Mouse (Mus musculus): ENCODE measurements around the gene Prol1.
"Not testable (repeated sequence)": the region's sequence is repeated elsewhere in the genome, so short reads cannot be mapped to it uniquely, and the experiment has no call there.

The Prol1 gene

DNA sequence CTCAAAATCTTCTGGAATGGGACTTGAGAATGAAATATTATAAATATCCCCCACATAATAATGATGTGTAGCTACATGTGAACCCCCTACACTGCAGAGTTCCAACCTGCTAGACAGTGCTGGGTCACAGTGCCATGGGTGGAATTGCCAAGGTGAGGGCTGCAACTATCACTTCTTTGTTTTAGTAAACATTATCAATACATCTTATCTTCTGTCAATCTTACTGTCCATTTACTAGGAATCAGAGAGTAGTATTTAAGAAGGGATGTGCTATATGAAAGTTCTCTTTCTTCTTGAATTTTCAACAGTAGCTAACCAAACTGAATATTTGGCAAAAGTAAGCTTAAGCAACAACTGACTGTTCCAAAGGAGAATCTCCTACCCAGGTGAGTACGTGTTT is at the start of gene Prol1:
Gene Prol1 (plus strand): TSS at position 301 of the 400 bp plus-strand sequence.
- in situ Hi-C loops (cut with MseI, MboI), result no loop called here

DNA sequence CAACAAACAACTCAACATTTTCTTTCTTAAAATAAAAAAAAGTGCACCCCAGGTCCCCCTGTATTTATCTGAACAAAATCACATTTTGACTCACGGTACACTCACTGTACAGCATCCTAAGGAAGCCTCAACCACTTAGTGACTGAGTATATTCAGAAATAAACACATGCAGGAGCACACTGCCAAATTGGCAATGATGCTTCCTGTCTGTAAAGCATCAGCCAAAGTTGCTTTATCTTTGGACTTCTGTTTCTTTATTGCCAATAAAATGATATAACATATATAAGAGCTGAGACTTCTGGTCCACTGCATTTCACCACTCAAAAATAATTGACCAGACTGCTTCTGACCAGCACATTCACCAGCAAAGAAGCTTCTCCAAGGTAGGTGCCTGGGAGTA is 48.5 kb upstream of the Prol1 start, which contains the start of gene Gm7714:
Gene Gm7714 (plus strand): TSS at position 301 of the 400 bp plus-strand sequence.
- in situ Hi-C loops (cut with MseI, MboI), result no loop called here

DNA sequence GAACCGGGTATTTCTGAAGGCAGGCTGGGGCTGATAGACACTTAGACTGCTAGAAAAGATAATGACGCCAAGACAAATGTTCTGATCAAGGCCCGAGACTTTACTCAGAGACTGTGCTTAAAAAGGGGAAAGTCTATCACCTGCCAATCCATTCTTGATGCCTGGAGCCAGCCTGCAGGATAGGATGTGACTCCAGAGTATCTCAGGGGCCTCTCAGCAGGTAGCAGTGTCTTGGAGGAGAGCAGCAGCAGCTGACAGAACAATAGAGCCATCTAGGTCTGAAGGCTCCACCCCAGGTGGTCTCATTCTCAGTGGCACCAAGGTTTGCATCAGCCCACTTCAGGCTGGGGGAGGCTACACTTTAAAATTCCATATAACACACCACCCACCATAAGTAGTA is 5.8 kb upstream of the Prol1 start:
- in situ Hi-C loops (cut with MseI, MboI), result not testable (repeated sequence)

DNA sequence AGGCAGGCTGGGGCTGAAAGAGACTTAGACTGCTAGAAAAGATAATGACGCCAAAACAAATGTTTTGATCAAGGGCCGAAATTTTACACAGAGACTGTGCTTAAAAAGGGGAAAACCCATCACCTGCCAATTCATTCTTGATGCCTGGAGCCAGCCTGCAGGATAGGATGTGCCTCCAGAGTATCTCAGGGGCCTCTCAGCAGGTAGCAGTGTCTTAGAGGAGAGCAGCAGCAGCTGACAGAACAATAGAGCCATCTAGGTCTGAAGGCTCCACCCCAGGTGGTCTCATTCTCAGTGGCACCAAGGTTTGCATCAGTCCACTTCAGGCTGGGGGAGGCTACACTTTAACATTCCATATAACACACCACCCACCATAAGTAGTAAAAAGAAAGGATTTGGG is 31.4 kb downstream of the Prol1 start:
- in situ Hi-C loops (cut with MseI, MboI), result not testable (repeated sequence)

DNA sequence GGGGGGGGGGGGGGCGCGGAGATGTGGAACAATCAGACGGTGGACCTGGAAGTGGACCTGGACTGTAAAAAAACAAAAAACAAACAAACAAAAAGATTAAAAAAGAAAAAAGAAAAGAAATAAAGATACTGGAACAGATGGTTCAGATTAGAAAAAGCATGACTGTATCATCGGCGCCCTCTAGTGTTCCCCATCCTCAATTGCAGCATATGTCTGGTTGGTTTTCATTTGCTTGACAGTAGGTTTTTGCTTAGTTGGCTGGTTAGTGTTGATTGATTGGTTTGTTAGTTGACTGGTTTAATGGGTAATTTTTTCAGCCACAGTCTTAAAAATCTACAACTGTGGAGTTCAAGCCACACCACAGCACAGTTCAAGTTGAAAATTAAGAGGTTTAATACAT is 47.7 kb downstream of the Prol1 start:
- in situ Hi-C loops (cut with MseI, MboI), result no loop called here

DNA sequence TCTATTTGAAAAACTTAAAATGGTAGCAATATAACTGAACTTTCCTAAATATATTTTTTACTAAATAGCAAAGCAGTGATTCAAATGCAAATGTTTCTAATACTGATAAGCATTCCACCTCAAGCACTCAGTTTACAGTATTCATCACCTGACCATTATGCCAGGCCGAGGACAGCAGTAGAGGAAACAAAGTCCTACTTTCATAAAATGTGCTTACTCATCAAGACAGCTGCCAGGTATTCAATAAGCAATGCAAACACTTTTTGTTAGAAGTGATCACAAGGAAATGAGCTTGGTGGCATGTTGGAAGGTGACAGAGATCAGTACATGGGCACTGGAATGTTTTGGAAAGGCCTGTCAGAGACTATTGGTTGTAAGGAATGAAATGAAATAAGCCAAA is 49.8 kb downstream of the Prol1 start:
- in situ Hi-C loops (cut with MseI, MboI), result no loop called here

DNA sequence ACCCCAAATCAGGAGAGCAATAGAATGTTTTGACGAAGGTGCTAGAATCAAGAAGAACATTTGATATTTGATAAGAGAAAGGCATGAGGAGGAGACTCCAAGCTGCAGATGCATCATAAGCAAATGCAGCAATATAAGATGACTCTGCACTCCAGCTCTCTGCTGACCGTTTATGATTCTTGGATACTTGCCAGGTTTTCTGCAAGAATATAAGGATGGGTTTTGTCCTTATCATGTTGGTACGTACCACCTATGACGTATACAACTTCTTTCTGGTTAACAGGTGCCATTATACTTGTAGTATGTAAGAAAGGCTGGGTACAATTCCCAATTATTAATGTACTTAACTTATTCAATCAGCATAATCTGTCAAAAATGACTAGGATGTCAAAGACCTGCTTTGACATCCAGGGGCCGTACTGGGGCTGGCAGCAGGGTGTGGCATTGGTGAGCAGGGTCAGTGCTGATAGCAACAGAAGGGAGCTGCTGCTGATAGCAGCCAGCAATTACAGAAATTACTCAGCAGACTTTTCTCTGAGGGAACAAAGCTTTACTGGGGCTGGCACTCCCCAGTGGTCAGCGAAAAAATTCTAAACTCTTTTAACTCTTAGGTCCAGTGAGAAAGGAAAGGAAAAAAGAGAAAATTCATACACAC is 53.6 kb downstream of the Prol1 start:
- in situ Hi-C loops (cut with MseI, MboI), result no loop called here

DNA sequence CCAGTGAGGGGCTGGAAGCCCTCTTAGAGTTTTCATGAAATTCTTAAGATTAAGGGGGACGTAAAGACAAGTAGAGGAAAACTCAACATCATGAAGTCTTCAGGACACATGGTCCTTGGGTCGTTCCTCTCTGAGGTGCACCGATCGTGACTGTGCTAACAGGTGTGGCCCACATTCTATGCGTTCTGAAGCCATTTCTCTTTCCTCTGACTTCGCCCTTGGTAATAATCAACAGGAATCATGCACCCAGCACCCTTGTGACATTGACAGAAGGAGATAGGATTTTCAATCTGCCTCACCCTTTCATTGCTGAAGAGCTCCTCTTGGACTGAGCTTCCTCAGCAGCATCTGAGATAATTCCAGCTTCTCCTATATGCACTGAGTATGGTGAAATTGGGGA is 55.5 kb downstream of the Prol1 start:
- in situ Hi-C loops (cut with MseI, MboI), result no loop called here

DNA sequence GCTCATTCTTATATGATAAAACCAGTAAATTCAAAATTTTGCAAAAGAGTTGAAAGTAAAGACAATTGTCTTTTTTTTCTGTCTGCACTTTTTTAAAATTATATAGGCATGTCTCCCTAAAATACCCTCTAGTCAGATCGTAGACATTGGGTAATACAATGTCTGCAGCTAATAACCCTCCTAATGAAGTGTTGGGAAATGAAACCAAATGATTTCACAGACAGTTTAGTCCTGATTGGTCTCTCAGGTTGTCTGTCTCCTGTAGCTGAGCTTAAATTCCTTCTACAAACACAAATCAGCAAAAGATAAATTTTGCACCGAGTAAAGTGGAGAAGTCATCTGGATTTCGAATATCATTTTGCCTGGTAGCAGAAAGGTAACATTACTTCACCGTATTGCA is 58.7 kb downstream of the Prol1 start, which contains the start of gene Amtn:
Gene Amtn (plus strand): TSS at position 301 of the 400 bp plus-strand sequence.
- in situ Hi-C loops (cut with MseI, MboI), result no loop called here

All from mouse trophoblast stem cell (cell line).